ENCODE assay signal across 8 mouse cellular contexts in genomic region chr15:75062030-75062574, GRCm38 (mm10). TPM values are rescaled to one million over a fixed set of nuclear protein-coding genes. Genes with fewer than 3 reads are reported as not detected.
DNase-seq lines count a peak whose midpoint lies in the region; ATAC-seq and TF ChIP-seq lines count a peak whose summit lies in the region.
"Not testable (repeated sequence)": the region's sequence is repeated elsewhere in the genome, so short reads cannot be mapped to it uniquely, and the experiment has no call there.
"Had no signal": no experiment of that assay in that cellular context is flagged by ENCODE, and none has a peak within 500 bp of the region (broad histone marks: within the 10 kb centered on the region; RNA-seq: fewer than 3 reads in every experiment).

No protein-coding gene starts in this region.

- intact Hi-C loops in gastrocnemius, adult 2 months (cut with DNase I): loop anchor here (5.0 kb wide), 1 partner anchor 85 kb away; no protein-coding TSS in a partner anchor
- intact Hi-C loops in left cerebral cortex, postnatal 25 days (cut with DNase I): loop anchor here (5.0 kb wide), 1 partner anchor 140 kb away; no protein-coding TSS in a partner anchor

- H3K27me3 ChIP-seq in intestine, postnatal 0 days (replicated peaks; ENCODE audit: control insufficient read depth, insufficient read depth, low read length); midbrain, embryonic 11.5 days (ENCODE audit: control insufficient read depth, insufficient read depth, low read length); spleen, adult 2 months (ENCODE audit: control insufficient read depth, insufficient read depth, low read length): not testable (repeated sequence)

- H3K4me2 ChIP-seq in intestine, postnatal 0 days (replicated peaks; ENCODE audit: low read depth); midbrain, embryonic 11.5 days: not testable (repeated sequence)

- H3K4me3 ChIP-seq in gastrocnemius, adult 2 months; intestine, postnatal 0 days (ENCODE audit: low read depth, low read length); midbrain, embryonic 11.5 days (ENCODE audit: low read depth, low read length); spleen, adult 2 months (ENCODE audit: extremely low read depth, insufficient read depth, insufficient read length): not testable (repeated sequence)

- H3K9ac ChIP-seq in intestine, postnatal 0 days (ENCODE audit: low read depth, low read length); midbrain, embryonic 11.5 days (ENCODE audit: low read length): not testable (repeated sequence)

- not testable (repeated sequence) for H3K27ac ChIP-seq in gastrocnemius, adult 2 months; intestine, postnatal 0 days (ENCODE audit: low read depth, low read length); midbrain, embryonic 11.5 days (ENCODE audit: low read depth, low read length); spleen, adult 2 months (ENCODE audit: insufficient read depth, low read length)

- TF ChIP-seq POLR2A in spleen, adult 2 months (IDR thresholded peaks at IDR 0.05; ENCODE audit: low read depth, low read length): not testable (repeated sequence)

- WGBS in intestine, postnatal 0 days: 37% methylated on average over 6 of the region's 6 CpGs
- WGBS in midbrain, embryonic 11.5 days: 33% methylated on average over 6 of the region's 6 CpGs
- 32% methylated on average over 6 of the region's 6 CpGs for WGBS in spleen, adult 2 months

- TF ChIP-seq CTCF in gastrocnemius, adult 2 months (IDR thresholded peaks at IDR 0.05): peak; percentile 76
- peak; percentile 76 for TF ChIP-seq CTCF in intestine, postnatal 0 days (IDR thresholded peaks at IDR 0.05; ENCODE audit: low read depth)
- TF ChIP-seq CTCF in spleen, adult 2 months (IDR thresholded peaks at IDR 0.05; ENCODE audit: extremely low read depth, insufficient read depth, insufficient read length, insufficient replicate concordance): peak; percentile 46; the same call in 1 of the 2 replicates

- peak; percentile 13 for DNase-seq in WW6 (ENCODE audit: low read depth, low spot score)
- DNase-seq in cerebellum, adult 9-11 months: peak; percentile 14
- peak; percentile 73 for DNase-seq in gastrocnemius, adult 2 months
- DNase-seq in left cerebral cortex, postnatal 25 days (ENCODE audit: low spot score in 2 of 2): peak; percentile 20 to 31
- DNase-seq in midbrain, embryonic 11.5 days (ENCODE audit: low spot score, missing footprints): peak; percentile 94
- DNase-seq in spleen, adult 2 months (ENCODE audit: low read depth in 1 of 2, low spot score in 2 of 2): peak; percentile 45 to 72

- ATAC-seq in intestine, postnatal 0 days; midbrain, embryonic 11.5 days (ENCODE audit: low FRiP score): not testable (repeated sequence)

- not testable (repeated sequence) for H3K9me3 ChIP-seq in intestine, postnatal 0 days (ENCODE audit: control insufficient read depth); midbrain, embryonic 11.5 days (ENCODE audit: control insufficient read depth, low read length)

- not testable (repeated sequence) for H3K4me1 ChIP-seq in intestine, postnatal 0 days (replicated peaks; ENCODE audit: control insufficient read depth, insufficient read depth, low read length); midbrain, embryonic 11.5 days (ENCODE audit: control insufficient read depth, insufficient read depth, low read length); spleen, adult 2 months (ENCODE audit: control insufficient read depth, insufficient read depth, insufficient read length)

- not testable (repeated sequence) for H3K36me3 ChIP-seq in intestine, postnatal 0 days (ENCODE audit: control insufficient read depth, insufficient read depth); midbrain, embryonic 11.5 days (ENCODE audit: control insufficient read depth, insufficient read depth, low read length); spleen, adult 2 months (ENCODE audit: control insufficient read depth, insufficient read depth, low read length)

RNA-seq across cellular contexts. Expression of gene Ly6c1, which starts 13.5 kb away (rescaled TPM):
- 100 to 1,000 TPM; 116 to 134 TPM for total RNA-seq in gastrocnemius, adult 2 months (2021)
- 41.4 and 43.7 TPM in 2 replicates for polyA plus RNA-seq in intestine, postnatal 0 days (2015; fragmentation: Nextera tagmentation; extraction: Ambion mirVana)
- 10 to 100 TPM; 67.4 to 78.8 TPM for total RNA-seq in left cerebral cortex, postnatal 25 days (2021)
- 0.44 and 0.62 TPM in 2 replicates for polyA plus RNA-seq in midbrain, embryonic 11.5 days (2014; fragmentation: Nextera tagmentation; extraction: Ambion mirVana)
- polyA plus RNA-seq in spleen, adult 2 months (2012; rRNA removed): 105 and 137 TPM in 2 replicates

RNA-seq across cellular contexts. Expression of gene Ly6c2, which starts 49.7 kb away (rescaled TPM):
- 1 to 10 TPM; 4.0 to 4.1 TPM for total RNA-seq in gastrocnemius, adult 2 months (2021)
- polyA plus RNA-seq in intestine, postnatal 0 days (2015; fragmentation: Nextera tagmentation; extraction: Ambion mirVana): 0.60 and 0.95 TPM in 2 replicates
- 1 to 10 TPM; 1.6 to 4.6 TPM for total RNA-seq in left cerebral cortex, postnatal 25 days (2021)
- polyA plus RNA-seq in midbrain, embryonic 11.5 days (2014; fragmentation: Nextera tagmentation; extraction: Ambion mirVana): not detected in 2 replicates
- polyA plus RNA-seq in spleen, adult 2 months (2012; rRNA removed): 193 and 254 TPM in 2 replicates
- polyA plus RNA-seq: hindbrain, embryonic 13.5 days had no signal

Comparison
In these comparisons a context has a peak if more than half of its experiments do, and no peak if none do; other contexts are left out.
1. DNase-seq: peak in every context shown above with its lines; median percentile 94 in midbrain, embryonic 11.5 days; 73 in gastrocnemius, adult 2 months; 58 in spleen, adult 2 months; 26 in left cerebral cortex, postnatal 25 days; 14 in cerebellum, adult 9-11 months; 13 in WW6.
2. RNA of gene Ly6c1, which starts 13.5 kb away (polyA plus RNA-seq): 105 to 137 TPM in spleen, adult 2 months and 41.4 to 43.7 TPM in intestine, postnatal 0 days; 0.44 to 0.62 TPM in midbrain, embryonic 11.5 days; every median in the first group is over 10 times any median in the second.
3. RNA of gene Ly6c2, which starts 49.7 kb away (polyA plus RNA-seq): 193 to 254 TPM in spleen, adult 2 months; 0.60 to 0.95 TPM in intestine, postnatal 0 days and not detected in midbrain, embryonic 11.5 days; every median in the first group is over 10 times any median in the second.
4. Peak in every context shown above with its lines, with median percentiles within 50 percentile points of each other: CTCF ChIP-seq.